Mouse (Mus musculus) CD4-positive helper T cell, adult 2 months (primary cell): ENCODE results near the gene Ndufb10.

Source experiments
- DNase-seq: peaks from one replicate; pipeline ENCODE4 v3.0.0-alpha.2; 2012; ENCODE audit warnings: low read depth, missing footprints, low spot score

The Ndufb10 gene

GRCm38 (mm10) chr17:24706982-24707800 is 17.1 kb downstream of the Ndufb10 start, which contains the start of gene Tbl3:
Tbl3 (minus strand) TSS chr17:24707660.
- DNase-seq, result peak; percentile 95

- DNase-seq, result no peak
Observed at GRCm38 (mm10) chr17:24705821-24706220, 18.5 kb downstream of the Ndufb10 start.

- DNase-seq, result no peak
Observed at GRCm38 (mm10) chr17:24701251-24701650, 23.0 kb downstream of the Ndufb10 start.

GRCm38 (mm10) chr17:24699473-24699872 is 24.8 kb downstream of the Ndufb10 start:
- no peak for DNase-seq

- no peak for DNase-seq
Observed at GRCm38 (mm10) chr17:24698715-24699114, 25.6 kb downstream of the Ndufb10 start.

GRCm38 (mm10) chr17:24697985-24698384 is 26.3 kb downstream of the Ndufb10 start:
- no peak for DNase-seq

GRCm38 (mm10) chr17:24696011-24696697 is 28.1 kb downstream of the Ndufb10 start, which contains the start of the genes Gfer and Noxo1:
Gfer (minus strand) TSS chr17:24696156.
Noxo1 (plus strand) TSS chr17:24696234.
- peak; percentile 91 for DNase-seq

- DNase-seq, result no peak
Observed at GRCm38 (mm10) chr17:24695326-24696010, 28.8 kb downstream of the Ndufb10 start.

- DNase-seq, result no peak
Observed at GRCm38 (mm10) chr17:24692385-24692784, 31.9 kb downstream of the Ndufb10 start.

- no peak for DNase-seq
Observed at GRCm38 (mm10) chr17:24689251-24690081, 34.8 kb downstream of the Ndufb10 start, which contains the start of gene Syngr3. Syngr3 (minus strand) TSS chr17:24689955.

GRCm38 (mm10) chr17:24687599-24687998 is 36.7 kb downstream of the Ndufb10 start:
- DNase-seq, result no peak

- peak; percentile 84 for DNase-seq
Observed at GRCm38 (mm10) chr17:24687146-24687595, 37.1 kb downstream of the Ndufb10 start.

GRCm38 (mm10) chr17:24686514-24686913 is 37.8 kb downstream of the Ndufb10 start:
- peak; percentile 66 for DNase-seq

GRCm38 (mm10) chr17:24677500-24678080 is 46.7 kb downstream of the Ndufb10 start:
- no peak for DNase-seq

- DNase-seq, result no peak
Observed at GRCm38 (mm10) chr17:24676877-24677276, 47.4 kb downstream of the Ndufb10 start.

GRCm38 (mm10) chr17:24676187-24676586 is 48.1 kb downstream of the Ndufb10 start:
- peak; percentile 79 for DNase-seq

- DNase-seq, result no peak
Observed at GRCm38 (mm10) chr17:24674277-24674676, 50.0 kb downstream of the Ndufb10 start.

GRCm38 (mm10) chr17:24672141-24672540 is 52.1 kb downstream of the Ndufb10 start:
- DNase-seq, result no peak
